Mouse (Mus musculus): ENCODE results near the gene Cbln3. TPM values are rescaled to one million over a fixed set of nuclear protein-coding genes. Genes with fewer than 3 reads are reported as not detected.
A peak's percentile ranks its signal among the peaks of the same experiment; 100 is the strongest.

The Cbln3 gene
- total RNA-seq, 4 experiments from 2014 or later: 0.05 to 0.22 (median 0.06) TPM; not detected in 1

DNA sequence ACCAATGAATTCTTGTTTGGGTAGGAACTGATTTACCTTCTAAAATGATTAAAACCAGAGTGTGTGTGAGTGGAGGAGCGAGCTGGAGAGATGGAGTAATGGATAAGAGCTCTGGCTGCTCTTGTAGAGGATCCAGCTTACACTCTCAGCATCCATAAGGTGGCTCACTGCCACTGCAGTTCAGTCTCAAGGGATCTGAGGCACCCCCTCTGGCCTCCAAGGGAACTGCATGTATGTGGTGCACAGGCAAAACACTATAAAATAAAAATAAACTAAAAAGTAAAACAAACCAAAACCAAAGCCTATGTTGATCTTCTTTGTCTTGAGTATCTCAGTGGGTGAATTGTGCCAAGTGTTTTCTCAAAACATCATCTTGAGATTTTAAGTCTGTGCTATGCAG, 4.6 kb downstream of the Cbln3 start:
- peak; percentile 57 for DNase-seq

DNA sequence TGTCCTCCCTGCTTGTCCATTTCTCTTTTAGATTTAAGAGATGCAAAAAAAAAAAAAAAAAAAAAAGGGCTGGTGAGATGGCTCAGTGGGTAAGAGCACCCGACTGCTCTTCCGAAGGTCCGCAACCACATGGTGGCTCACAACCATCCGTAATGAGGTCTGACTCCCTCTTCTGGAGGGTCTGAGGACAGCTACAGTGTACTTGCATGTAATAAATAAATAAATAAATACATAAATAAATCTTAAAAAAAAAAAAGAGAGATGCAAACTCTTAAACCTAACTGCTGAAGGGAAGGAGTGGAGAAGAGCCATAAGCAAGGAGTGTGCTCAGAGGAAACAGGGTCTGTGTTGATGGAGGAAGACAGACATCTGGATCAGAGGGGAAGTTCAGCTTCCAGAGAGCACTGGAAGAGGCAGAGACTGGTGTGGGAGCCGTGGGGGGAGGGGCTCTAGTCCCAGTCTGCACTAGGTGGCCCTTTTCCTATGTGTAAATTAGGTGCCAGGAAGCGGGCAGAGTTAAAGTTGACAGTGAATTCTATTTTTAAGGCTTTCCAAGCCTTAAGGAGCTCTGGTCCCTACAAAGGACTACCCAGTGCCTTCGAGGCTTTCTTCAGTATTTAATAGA, 5.8 kb downstream of the Cbln3 start:
- DNase-seq: no peak

DNA sequence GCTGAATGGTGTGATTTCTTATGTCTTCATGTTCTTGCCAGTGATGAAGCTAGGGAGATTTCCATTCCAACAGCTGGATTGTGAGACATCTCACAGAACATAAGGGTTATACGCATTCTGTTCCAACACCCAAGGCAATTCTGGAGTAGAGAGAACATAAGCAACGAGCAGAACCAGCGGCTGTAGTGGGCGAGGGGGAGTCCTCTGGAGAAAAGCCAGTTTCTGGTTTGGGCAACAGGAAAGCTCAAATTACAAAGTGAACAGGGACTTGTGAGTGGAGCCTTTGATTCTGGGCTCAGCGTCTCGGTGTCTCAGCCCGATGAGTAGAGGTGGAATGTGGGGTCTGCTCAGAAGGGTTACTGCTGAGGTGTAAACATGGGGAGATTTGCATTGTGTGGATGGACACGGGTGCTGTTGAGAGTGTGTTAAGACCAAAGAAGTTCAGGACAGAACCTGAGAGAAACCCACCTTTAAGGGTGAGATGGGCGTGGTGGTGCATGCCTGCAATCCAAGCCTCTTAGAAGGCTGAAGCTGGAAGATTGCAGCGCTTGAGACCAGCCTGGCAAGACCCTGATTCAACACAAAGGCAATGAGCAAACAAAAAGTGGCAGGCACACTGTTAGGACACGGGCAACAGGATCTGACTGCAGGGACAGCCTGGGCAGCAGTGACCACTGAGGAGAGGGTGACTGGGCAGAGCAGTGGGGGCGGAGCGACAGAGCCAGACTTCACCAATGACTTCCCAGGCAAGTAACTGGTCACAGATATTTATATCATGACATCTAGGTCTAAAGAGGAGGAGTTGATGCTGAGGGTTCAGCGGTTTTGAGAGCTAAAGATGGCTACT, 6.5 kb downstream of the Cbln3 start:
- DNase-seq: no peak

DNA sequence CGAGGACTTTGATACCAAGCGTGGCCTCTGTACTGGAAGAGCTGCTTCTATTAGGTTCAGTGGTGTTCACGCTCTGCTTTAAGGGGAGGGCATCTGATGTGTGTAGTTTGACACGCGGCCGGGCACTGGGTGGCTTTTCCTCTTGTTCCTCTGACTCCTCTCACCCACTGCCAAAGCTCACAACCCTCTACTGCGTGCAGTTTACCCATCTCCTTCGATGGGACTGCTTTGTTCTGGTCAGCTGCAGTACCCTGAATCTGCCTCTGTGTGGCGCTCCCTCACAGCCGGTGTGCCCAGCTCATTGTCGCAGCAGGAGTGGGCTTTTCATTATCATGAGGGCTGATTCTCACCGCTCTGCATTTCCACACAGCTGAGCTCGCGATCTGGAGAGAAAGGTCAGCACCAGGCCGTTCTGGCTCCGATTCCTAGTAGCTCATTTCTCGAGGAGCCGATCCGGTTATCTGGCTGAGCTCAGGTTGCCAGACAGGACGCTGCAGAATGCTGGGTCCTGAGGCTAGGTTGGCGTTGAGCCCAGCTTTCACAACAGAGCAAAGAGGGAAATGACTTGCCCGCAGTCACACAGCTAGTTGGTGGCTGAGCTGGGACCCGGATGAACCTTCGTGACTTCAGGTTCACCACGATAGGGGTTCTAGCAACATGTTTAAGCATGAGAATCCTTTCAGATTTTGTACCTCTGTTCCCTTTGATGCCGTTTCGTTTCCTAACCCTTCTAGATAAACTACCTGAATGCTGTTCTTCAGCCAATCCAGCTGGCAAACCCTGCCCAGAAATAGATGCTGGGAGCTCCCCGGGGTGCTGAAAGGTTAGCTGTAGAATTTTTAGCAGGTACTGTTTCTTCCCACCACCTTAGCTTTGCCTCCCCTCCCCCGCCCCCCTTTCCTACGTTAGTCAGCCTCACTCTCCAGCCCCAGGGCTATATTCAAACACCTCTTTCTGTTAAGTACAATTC, 10.2 kb downstream of the Cbln3 start:
- DNase-seq: peak; percentile 55

DNA sequence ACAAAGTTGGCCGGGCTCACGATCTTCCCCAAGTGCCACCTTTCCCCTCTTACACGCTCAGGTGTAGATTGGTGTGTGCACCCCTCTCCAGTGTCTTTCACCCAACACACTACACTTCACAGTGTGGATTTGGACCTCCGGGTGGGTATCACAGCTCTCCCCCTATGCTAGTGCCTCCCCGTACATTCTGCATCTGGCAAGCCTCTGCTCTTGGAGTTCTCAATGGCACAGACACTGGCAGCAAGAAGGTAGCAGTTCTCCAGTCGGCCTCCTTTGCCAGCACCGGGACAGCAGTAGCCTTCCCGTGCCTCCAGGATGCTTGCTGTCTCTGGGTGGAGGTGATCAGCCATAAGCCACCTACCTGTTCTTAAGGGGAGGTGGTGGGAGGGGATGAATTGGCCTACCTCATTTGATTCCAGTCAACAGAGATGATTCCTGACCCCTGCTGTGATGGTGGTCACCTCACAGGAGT, 10.9 kb downstream of the Cbln3 start:
- DNase-seq: no peak

DNA sequence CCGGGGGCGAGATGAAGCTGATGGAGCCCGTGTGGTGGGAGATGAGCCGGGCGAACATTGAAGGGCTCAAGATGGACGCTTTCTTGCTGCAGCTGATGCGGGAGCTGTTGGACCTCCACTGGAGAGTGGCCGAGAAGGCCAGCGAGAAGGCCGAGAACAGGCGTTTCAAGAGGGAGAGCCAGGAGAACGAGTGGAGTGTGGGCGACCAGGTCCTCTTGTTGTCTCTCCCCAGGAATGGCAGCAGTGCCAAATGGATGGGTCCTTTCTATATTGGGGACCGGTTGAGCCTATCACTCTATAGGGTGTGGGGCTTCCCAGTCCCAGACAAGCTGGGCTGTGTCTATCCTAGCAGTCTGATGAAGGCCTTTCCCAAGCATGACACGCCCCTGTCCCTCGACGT, 11.6 kb downstream of the Cbln3 start:
- DNase-seq: no peak

DNA sequence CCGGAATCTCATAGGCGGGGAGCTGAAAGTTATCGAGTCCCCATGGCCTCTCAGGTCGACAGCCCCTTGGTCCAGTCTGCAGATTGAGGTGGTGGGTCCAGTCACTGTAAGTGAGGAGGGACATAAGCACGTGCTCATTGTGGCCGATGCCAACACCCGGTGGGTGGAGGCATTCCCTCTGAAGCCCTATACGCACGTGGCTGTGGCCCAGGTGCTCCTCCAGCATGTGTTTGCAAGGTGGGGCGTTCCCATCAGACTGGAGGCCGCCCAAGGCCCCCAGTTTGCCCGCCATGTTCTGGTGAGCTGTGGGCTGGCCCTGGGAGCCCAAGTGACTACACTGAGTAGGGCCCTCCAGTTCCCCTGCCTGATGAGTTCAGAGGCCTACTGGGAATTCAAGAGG, 12.2 kb downstream of the Cbln3 start:
- no peak for DNase-seq

DNA sequence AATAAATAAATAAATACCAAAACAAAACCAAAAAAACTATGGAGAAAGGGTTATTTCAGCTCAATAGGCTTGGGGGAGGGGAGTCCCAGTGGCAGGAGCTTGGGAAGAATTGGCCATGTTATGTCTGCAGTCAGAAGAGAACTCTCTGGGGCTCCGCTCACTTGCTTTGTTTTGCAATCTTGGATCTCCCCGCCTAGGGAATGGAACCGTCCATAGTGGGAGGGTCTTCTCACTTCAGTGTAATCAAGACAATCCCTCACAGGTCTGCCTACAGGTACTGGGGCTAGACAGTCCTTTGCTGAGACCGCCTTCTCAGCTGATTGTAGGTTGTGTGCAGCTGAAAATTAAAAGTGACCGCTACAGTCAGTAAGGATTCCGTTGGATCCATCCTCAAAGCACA, 14.7 kb downstream of the Cbln3 start:
- no peak for DNase-seq

DNA sequence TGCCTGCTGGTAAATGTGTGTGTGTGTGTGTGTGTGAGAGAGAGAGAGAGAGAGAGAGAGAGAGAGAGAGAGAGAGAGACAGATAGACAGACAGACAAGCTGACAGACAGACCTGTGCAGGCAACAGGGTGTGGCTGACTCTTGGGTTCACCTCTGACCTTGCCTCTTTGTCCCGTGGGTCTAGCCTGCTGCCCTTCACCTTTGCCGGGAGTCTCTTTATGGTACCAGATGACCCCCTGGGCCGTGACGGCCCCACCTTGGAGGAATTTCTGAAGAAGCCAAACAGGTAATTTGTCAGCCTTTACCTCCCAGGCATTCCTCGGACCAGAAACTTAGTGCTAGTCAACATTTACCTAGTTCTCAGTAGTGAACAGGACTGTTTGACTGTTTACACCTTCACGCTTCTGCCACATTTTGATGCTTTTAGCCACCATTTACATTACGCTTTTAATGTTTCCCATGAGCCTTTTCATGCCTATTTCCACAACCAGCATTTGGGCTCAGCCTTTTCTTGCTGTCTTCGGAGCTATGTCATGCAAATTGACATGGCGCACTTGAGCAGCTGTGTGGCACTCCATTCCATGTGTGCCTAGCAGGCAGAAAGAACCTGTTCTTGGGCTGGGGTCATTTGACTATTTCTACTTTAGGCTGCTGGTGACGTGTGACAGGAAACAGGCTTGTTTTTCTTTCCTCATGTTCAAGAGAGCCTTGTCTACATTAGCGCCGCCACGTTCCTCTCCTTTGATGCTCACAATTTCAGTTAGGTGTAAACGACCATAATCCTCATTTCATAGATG, 15.8 kb downstream of the Cbln3 start:
- no peak for DNase-seq

DNA sequence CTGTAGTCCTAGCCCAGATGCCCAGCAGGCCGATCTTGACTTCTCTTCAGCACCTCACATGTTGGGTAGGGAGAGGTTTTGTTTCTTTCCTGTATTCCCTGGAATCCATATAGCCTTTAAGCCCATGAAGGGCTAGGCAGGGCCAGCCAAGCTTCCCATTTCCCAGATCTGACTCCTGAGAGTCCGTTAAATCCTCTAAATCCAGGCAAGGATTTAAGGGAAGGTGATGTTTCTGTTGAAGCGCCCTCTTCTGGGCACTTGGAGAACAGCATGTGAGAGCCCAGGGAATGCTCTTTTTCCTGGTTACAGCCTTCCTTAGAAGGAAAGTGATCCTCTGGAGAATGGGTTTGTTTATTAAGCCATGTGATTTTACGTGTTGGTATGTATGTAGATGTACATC, 17.2 kb downstream of the Cbln3 start:
- no peak for DNase-seq

DNA sequence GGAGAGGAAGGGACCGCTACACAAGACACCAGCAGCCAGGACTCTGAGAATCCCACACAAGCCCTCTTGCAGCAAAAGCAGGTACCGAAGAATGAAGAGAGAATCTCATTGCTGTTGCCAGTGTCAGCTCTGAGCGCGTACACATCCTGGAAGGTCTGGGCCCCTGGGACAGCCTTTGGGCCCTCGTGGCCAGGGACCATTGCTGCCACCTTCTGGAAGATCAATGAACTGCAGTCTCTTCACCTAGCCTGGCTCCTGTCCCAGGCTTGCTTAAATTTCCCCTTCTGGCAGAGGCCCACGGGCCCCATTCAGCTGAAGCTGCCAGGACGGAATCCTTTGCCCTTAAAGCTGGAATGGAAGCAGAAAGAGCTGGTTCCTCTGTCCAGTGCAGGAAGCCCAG, 20.4 kb downstream of the Cbln3 start:
- DNase-seq: no peak

DNA sequence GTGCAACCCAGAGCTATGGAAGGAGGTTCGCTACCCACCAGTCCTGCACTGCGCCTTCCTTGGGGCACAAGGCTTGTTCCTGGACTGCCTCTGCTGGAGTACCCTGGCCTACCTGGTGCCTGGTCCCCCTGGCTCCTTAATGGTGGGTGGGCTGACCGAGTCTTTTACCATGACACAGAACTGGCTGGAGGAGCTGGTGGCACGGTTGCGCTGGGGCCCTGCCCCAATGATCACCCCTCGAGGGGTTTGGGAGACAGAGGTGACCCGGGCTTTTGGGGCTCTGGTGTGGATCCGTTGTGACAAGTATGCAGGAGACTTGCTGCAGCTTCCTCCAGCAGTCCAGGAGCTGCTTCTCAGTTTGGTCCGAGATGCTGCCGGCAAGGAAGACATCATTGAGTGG, 21.2 kb downstream of the Cbln3 start:
- no peak for DNase-seq

DNA sequence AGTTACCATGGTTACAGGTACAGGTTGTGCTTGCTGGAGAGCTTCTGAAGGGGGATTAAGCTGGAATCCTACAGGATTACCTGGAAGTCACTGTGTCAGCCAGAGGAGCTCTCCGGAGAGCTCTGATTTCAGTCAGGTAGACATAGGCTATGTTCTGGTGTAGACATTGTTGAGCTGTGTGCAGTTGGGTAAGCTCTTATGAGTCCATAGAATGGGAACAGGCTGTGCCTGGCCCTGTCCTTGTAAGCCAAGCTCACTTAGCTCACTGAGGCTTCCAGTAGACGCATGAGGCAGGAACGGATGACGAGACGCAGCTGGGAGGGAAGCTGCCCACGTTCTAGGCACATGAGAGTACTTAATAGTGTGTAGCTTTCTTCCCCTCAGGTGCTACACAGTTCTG, 22.0 kb downstream of the Cbln3 start:
- no peak for DNase-seq

DNA sequence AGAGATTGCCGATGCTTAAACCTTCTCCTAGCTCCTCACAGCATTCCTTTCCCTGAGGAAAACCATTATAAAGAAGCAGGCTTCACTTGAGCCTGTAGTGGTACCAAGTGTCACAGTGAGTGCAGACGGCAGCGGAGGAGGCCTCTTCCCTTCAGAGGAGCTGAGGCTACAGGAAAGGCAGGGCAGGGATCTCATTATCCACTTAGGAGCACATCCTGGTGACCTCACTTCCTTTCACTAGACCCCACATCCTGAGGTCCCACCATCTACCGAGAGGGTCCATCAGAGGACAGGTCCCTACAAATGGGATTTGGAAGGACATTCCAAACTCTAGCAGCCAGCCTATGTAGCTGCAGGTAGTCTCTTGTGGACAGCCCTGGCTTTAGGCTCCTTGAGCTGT, 26.6 kb downstream of the Cbln3 start:
- no peak for DNase-seq

DNA sequence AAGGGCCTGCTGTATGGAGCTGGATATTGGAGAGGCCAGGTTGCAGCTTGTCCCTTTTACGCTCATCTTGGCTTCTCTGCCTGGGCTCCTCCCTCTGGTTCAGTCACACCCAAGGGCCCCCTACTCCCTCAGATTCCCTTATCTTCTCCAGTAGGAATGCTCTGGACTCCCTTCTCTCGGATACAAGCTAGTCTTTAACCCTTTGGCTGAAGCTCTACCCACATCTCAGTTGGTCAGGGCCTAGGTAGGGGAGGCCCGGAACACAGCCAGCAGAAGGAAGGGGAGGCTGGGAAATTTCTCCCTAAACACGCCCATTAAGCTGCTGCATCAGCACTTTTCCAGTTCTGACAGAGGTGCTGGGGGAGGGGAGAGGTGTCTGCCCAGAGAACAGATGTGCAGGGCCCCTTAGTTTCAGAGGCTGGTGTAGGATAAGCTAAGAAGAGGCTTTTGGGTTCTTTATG, 29.1 kb downstream of the Cbln3 start:
- no peak for DNase-seq

DNA sequence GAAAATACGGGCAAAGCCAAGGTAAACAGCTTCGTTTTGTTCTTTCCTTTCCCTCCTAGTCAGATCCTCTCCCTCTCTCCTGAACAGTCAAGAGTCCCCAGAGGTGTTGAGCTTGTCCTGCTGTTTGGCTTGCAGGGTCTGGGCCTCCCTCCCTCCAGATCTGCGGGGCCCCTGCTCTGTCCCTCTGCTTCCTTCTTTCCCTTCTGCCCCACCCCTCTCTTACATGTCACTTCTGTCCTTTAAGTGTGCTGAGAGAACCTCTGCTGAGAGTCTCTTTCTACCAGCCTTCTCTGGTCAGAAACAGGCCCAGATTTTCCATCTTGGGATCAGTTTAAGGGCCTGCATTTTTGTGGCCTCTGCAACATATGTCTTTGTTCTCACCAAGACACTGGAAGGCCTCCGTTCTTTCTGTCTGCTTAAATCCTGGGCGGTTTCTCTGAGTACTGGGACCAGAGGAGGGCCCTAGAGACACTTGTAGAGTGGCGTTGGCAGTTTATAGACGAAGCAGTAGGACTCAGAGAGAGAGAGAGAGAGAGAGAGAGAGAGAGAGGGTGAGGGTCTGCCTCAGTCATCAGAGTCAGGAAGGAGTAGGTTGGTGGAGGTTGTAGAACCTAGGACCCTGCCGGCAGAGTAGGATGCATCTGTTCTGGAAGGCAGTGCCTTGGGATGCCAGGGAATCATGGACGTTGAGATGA, 29.6 kb downstream of the Cbln3 start:
- no peak for DNase-seq

DNA sequence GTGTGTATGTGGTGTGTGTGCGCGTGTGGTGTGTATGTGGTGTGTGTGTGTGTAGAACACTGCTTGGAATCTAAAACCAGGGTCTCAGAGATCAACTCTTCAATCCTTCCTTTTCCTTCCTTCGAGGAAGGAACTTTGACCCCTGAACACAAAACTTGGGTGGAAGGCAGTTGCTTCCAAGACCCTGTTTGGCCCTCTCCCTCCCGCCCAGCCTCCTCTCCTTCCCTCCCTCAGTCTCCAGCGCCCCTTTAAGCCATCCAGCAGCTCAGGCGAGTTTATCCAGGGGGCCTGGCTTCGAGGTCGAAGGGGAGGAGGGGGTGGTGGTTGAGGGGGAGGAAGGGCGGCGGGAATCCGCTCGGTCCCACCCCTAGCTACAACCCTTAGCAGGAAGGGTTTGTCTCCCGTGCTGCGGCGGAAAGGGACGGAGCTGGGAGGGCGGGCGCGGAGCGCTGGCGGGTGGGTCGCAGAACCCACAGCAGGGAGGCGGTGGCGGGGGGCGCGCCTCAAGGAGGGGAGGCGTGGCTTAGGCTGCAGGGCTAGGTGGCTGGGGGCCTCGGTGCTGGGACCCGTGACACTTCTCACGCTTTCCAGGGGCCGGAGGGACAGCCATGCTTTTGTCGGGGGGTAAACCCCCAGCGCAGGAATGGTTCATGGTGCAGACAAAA, 30.4 kb downstream of the Cbln3 start, which contains the start of gene Nynrin:
Nynrin (plus strand) TSS at position 390 of the 665 bp plus-strand sequence.
- DNase-seq: no peak

DNA sequence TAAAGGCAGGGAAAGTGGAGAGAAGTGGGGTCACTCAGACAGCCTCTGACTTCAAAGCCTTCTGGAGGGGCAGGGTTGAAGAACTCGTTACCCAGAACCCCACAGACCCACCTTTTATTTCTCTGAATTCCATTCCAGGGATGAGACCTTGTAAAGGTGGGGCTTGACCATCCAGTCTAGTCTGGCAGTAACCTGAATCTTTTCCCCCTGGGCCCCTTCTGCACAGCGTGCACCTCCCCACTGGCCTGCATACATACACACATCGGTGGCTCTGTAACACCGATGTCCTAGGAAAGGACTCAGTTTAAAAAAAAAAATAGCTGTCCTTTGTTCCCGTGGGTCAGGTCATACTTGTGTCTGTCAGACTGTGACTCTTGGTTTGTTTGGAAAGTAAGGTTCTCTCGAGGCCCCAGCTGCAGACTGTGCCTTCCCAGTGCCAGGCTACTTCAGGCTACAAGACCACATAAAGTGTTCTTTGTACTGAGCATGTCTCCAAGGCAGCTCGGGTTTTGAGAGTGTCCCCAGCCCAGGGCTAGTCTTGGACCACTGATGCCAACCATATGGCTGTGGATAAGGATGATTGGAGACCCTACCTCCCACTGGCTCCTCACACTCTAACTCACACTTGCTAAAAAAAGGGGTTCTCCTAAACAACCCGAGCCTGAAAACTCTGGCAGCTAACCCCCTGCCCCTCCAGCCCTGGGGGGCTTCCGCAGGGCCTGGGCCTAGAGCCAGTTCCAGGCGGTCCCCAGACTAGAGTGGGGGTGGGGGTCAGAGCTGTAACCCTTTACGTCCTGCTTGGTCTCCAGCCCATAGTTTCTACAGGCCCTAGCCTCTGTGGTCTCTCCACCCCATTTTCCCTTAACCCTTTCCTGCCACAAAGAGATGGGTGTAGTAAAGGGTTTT, 31.3 kb downstream of the Cbln3 start:
- DNase-seq: no peak

DNA sequence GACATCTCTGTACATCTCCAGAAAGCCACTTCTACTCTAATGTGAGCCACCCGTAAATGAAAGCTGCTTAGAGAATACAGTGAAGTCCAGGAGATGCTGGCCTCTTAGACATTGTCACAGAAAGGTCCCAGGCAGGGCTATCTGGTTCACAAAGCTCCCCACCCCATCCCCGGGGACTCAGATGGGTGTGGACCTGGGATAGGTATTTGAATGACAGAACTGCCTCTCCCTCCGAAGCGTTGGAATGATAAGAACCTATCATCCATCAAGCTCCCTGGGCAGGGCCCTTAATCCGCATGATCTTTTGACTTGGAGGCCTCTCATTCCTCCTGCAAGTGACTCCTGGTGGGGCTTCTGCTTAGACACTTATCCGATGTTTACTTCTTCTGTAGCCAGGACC, 33.3 kb downstream of the Cbln3 start:
- DNase-seq: no peak
